In the genomic region with DNA sequence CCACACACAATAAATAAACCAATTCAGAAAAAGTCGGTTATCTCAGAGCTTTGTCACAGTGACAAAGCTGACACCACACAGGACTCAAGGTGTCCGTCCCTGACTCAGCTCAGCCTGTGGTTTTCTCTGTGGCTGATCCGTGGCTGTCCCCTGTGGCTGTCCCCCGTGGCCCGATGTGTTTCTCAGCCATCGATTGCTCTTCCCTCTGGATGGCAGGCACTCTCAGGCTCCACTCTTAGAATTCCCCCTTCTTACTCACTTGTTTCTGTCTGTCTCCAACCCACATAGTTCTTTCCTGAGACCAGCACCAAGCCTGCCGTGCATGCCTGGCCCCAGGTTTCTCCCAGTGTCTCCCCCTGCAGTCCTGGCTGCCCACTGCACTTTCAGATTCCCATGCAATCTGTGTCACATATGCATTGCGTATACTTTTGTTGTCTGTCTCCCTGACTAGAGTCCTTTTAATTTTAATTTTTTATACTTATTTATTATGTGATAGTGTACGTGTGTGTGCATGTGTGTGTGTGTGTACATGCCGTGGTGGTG, we compare ENCODE assay signal across 16 mouse cellular contexts. TPM values are rescaled to one million over a fixed set of nuclear protein-coding genes. Genes with fewer than 3 reads are reported as not detected.
A peak's percentile ranks its signal among the peaks of the same experiment; 100 is the strongest.
DNase-seq lines count a peak whose midpoint lies in the region; ATAC-seq and TF ChIP-seq lines count a peak whose summit lies in the region.
"Had no signal": no experiment of that assay in that cellular context is flagged by ENCODE, and none has a peak within 500 bp of the region (broad histone marks: within the 10 kb centered on the region; RNA-seq: fewer than 3 reads in every experiment).

No protein-coding gene starts in this region.

- TF ChIP-seq EP300 in stomach, postnatal 0 days (optimal IDR thresholded peaks at IDR 0.05), result no peak

- CTCF ChIA-PET in Patski (lab: Charles Lee), result interaction anchor here (0.8 to 2.6 kb wide), 6 partner anchors 14 to 178 kb away, joined by 3 to 13 read pairs (median 4); no protein-coding TSS in a partner anchor

- no peak overlapping the region for H3K4me3 ChIP-seq in hindbrain, postnatal 0 days (ENCODE audit: low read length)
- no peak overlapping the region for H3K4me3 ChIP-seq in hindbrain, embryonic 12.5 days
- no peak overlapping the region for H3K4me3 ChIP-seq in stomach, postnatal 0 days (ENCODE audit: low read depth, low read length)
- H3K4me3 ChIP-seq: embryonic facial prominence, embryonic 10.5 days; liver, embryonic 15.5 days had no signal

- H3K9ac ChIP-seq in hindbrain, postnatal 0 days (replicated peaks; ENCODE audit: low read length), result no peak overlapping the region
- H3K9ac ChIP-seq in hindbrain, embryonic 12.5 days, result no peak overlapping the region
- no peak overlapping the region for H3K9ac ChIP-seq in stomach, postnatal 0 days (ENCODE audit: low read length)
- H3K9ac ChIP-seq: liver, embryonic 15.5 days had no signal

- H3K4me1 ChIP-seq in hindbrain, postnatal 0 days (ENCODE audit: insufficient read depth, low read length), result no peaks in the 10 kb centered on the region
- H3K4me1 ChIP-seq in hindbrain, embryonic 12.5 days, result no peaks in the 10 kb centered on the region
- H3K4me1 ChIP-seq in stomach, postnatal 0 days (replicated peaks; ENCODE audit: control insufficient read depth, insufficient read depth), result no peaks in the 10 kb centered on the region

- 72% methylated on average over 10 of the region's 10 CpGs for WGBS in hindbrain, postnatal 0 days
- WGBS in hindbrain, embryonic 12.5 days, result 71% methylated on average over 10 of the region's 10 CpGs
- WGBS in stomach, postnatal 0 days, result 73% methylated on average over 10 of the region's 10 CpGs

- H3K9me3 ChIP-seq in hindbrain, postnatal 0 days (ENCODE audit: low read length), result no peaks in the 10 kb centered on the region
- no peaks in the 10 kb centered on the region for H3K9me3 ChIP-seq in hindbrain, embryonic 12.5 days (replicated peaks)
- no peaks in the 10 kb centered on the region for H3K9me3 ChIP-seq in stomach, postnatal 0 days (ENCODE audit: control insufficient read depth, low read length)
- H3K9me3 ChIP-seq: embryonic facial prominence, embryonic 10.5 days; liver, embryonic 15.5 days had no signal

- DNase-seq in hindbrain, postnatal 0 days (ENCODE audit: low spot score), result no peak
- DNase-seq in lung, postnatal 10 days, result peak; percentile 20
- no peak for DNase-seq in lung, postnatal 36 days
- peak; percentile 43 for DNase-seq in Patski (ENCODE audit: low read depth, low spot score)
- peak; percentile 28 for DNase-seq in stomach, postnatal 0 days (ENCODE audit: low spot score)
- DNase-seq in right cerebral cortex, adult 2 months (ENCODE audit: low spot score in 2 of 2), result no peak
- no peak for DNase-seq in frontal cortex, postnatal 25 days (ENCODE audit: low spot score in 2 of 2)
- DNase-seq: cerebellum, adult 9-11 months; kidney, adult 11 months; midbrain, embryonic 14.5 days had no signal

- H3K4me2 ChIP-seq in hindbrain, postnatal 0 days (ENCODE audit: low read depth, low read length), result no peak overlapping the region
- no peak overlapping the region for H3K4me2 ChIP-seq in hindbrain, embryonic 12.5 days (replicated peaks)
- H3K4me2 ChIP-seq in stomach, postnatal 0 days (replicated peaks; ENCODE audit: low read depth), result no peak overlapping the region
- H3K4me2 ChIP-seq: heart, embryonic 11.5 days; liver, embryonic 15.5 days had no signal

- in situ Hi-C loops in Patski (cut with MboI; ENCODE audit: low pct_unique_long_range_greater_than_20kb), result no loop called here

- H3K27me3 ChIP-seq in hindbrain, postnatal 0 days (ENCODE audit: insufficient read depth, low read length), result no peaks in the 10 kb centered on the region
- H3K27me3 ChIP-seq in hindbrain, embryonic 12.5 days, result no peaks in the 10 kb centered on the region
- H3K27me3 ChIP-seq in Patski, result no peaks in the 10 kb centered on the region
- H3K27me3 ChIP-seq in stomach, postnatal 0 days (ENCODE audit: control insufficient read depth, insufficient read depth, low read length), result no peaks in the 10 kb centered on the region
- H3K27me3 ChIP-seq: liver, embryonic 15.5 days had no signal

- no peak overlapping the region for H3K27ac ChIP-seq in hindbrain, postnatal 0 days
- H3K27ac ChIP-seq in hindbrain, embryonic 12.5 days, result no peak overlapping the region
- no peak overlapping the region for H3K27ac ChIP-seq in stomach, postnatal 0 days (replicated peaks)
- H3K27ac ChIP-seq: embryonic facial prominence, embryonic 10.5 days; liver, embryonic 15.5 days had no signal

- H3K36me3 ChIP-seq in hindbrain, postnatal 0 days (ENCODE audit: insufficient read depth, low read length), result no peaks in the 10 kb centered on the region
- H3K36me3 ChIP-seq in hindbrain, embryonic 12.5 days, result no peaks in the 10 kb centered on the region
- H3K36me3 ChIP-seq in stomach, postnatal 0 days (ENCODE audit: control insufficient read depth, insufficient read depth, low read length), result no peaks in the 10 kb centered on the region
- H3K36me3 ChIP-seq: embryonic facial prominence, embryonic 10.5 days; liver, embryonic 15.5 days had no signal

- TF ChIP-seq CTCF in hindbrain, postnatal 0 days (IDR thresholded peaks at IDR 0.05; ENCODE audit: low read depth), result peak; percentile 28; the same call in 1 of the 2 replicates
- peak; percentile 64 for TF ChIP-seq CTCF in Patski (IDR thresholded peaks at IDR 0.05)
- TF ChIP-seq CTCF in stomach, postnatal 0 days (IDR thresholded peaks at IDR 0.05; ENCODE audit: low read depth), result peak; percentile 54

- no peak for ATAC-seq in hindbrain, postnatal 0 days
- no peak for ATAC-seq in hindbrain, embryonic 12.5 days (ENCODE audit: low FRiP score)
- ATAC-seq in Patski, result no peak
- no peak for ATAC-seq in stomach, postnatal 0 days (ENCODE audit: low FRiP score, low TSS enrichment)

- POLR2A ChIA-PET in Patski (lab: Charles Lee), result interaction anchor here (1.0 to 2.0 kb wide), 2 partner anchors 14 to 162 kb away, joined by 3 to 6 read pairs; no protein-coding TSS in a partner anchor

RNA-seq across cellular contexts. Expression of a gene that starts 41.0 kb away (rescaled TPM):
- total RNA-seq in hindbrain, postnatal 0 days (2014; rRNA removed), result 49.6 and 51.3 TPM in 2 replicates
- 41.7 and 47.5 TPM in 2 replicates for polyA plus RNA-seq in hindbrain, postnatal 0 days (2015; fragmentation: Nextera tagmentation; extraction: Ambion mirVana)
- 12.4 and 14.1 TPM in 2 replicates for polyA plus RNA-seq in hindbrain, embryonic 12.5 days (2016; fragmentation: Nextera tagmentation; extraction: Ambion mirVana)
- polyA plus RNA-seq in Patski (2021), result not detected
- polyA plus RNA-seq in stomach, postnatal 0 days (2015; fragmentation: Nextera tagmentation; extraction: Ambion mirVana), result 0.63 and 0.64 TPM in 2 replicates
- total RNA-seq: CH12.LX; hematopoietic stem cell, adult 5-6 weeks had no signal
- polyA plus RNA-seq: liver, embryonic 15.5 days had no signal

Comparison
In these comparisons a context has a peak if more than half of its experiments do, and no peak if none do; other contexts are left out.
1. DNase-seq: peak in lung, postnatal 10 days (single experiment), Patski (single experiment) and stomach, postnatal 0 days (single experiment); none in hindbrain, postnatal 0 days (single experiment), lung, postnatal 36 days (single experiment), right cerebral cortex, adult 2 months (0 of 2) and frontal cortex, postnatal 25 days (0 of 2).
2. Peak in every context shown above with its lines, with median percentiles within 50 percentile points of each other: CTCF ChIP-seq.